Mouse (Mus musculus) retina, embryonic 14.5 days (tissue): ENCODE results near the gene Btla.

Experiments
- DNase-seq: peaks from one replicate; pipeline ENCODE4 v3.0.0-alpha.2; 2015; ENCODE audit warnings: low spot score

Gene Btla

DNA sequence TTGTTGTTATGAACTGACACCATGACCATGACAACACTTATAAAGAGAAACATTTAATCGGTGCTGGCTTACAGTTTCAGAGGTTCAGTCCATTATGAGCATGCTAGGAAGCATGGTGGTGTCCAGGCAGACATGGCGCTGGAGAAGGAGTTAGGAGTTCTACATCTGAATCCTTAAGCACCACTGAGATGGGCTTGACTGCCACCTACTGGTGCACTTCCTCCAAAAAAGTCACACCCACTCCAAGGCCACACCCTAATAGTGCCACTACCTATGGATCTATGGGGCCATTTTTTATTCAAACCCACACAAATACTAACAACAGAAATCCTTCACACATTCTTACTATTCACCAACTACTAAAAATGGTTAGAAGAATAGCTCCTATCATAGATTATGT, 35.5 kb downstream of the Btla start:
- no peak for DNase-seq

DNA sequence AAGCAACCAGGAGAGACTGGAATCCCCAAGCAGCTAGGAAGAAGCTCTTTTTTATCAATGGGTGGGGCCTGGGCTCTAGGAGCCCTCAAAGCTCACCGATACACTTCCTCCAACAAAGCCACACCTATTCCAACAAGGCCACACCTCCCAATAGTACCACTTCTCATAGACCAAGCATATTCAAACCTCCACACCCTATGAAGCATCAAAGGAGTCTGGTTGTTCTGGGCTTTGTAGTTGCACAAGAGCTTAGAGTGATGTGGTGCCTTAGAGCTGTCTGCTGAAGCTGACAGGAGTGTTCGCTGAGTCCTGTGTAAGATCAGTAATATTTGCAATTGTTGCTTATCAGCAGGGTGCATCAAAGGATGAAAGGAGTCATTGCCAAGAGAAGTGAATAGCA, 37.2 kb downstream of the Btla start:
- no peak for DNase-seq

GRCm38 (mm10) chr16:45262051-45262450, 37.9 kb downstream of the Btla start:
- DNase-seq, result no peak

GRCm38 (mm10) chr16:45269886-45270285, 45.8 kb downstream of the Btla start:
- no peak for DNase-seq

- DNase-seq, result no peak
Measured at GRCm38 (mm10) chr16:45283093-45283492, 59.0 kb downstream of the Btla start.

DNA sequence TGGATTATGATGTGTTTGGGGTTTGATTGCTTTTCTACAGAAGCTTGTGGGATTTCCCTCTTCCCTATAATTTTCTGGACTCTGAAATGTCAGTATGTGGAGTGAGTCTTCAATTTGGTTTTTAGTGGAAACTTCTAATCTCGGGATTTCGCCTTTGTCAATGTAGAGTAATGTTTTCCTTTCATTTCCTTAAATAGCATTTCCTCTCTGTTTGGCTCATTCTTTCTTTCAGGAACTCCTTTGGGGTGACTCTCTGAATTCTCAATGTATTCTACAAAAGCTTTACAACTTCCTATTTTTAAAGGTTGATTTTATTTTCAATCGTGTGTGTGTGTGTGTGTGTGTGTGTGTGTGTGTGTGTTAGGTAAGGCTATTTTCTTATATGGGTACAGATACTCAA, 73.7 kb downstream of the Btla start:
- DNase-seq, result no peak
